Mouse (Mus musculus) C2C12 (cell line): ENCODE results near the gene Foxn3.

Experiments used
- CEBPB ChIP-seq: IDR thresholded peaks from one replicate; pipeline ENCODE4 v1.6.1; 2011; ENCODE audit warnings: low read depth, mild to moderate bottlenecking, control low read depth, moderate library complexity
- CTCF ChIP-seq: IDR thresholded peaks from one replicate; pipeline ENCODE4 v1.5.1; 2011; ENCODE audit not compliant: control insufficient read depth, insufficient read depth, insufficient read length
- MAX ChIP-seq: IDR thresholded peaks from one replicate; pipeline ENCODE4 v1.6.1; 2011; ENCODE audit warnings: mild to moderate bottlenecking, control low read depth
- MYOD1 ChIP-seq: IDR thresholded peaks from one replicate; pipeline ENCODE4 v1.6.1; 2011; ENCODE audit warnings: low read depth; ENCODE audit not compliant: control insufficient read depth, insufficient read length
- MYOG ChIP-seq: IDR thresholded peaks from one replicate; pipeline ENCODE4 v1.6.1; 2011; ENCODE audit not compliant: control insufficient read depth, insufficient read length; ENCODE audit errors: extremely low read depth
- USF1 ChIP-seq: IDR thresholded peaks from one replicate; pipeline ENCODE4 v1.6.1; 2011; ENCODE audit warnings: low read depth, mild to moderate bottlenecking, control low read depth, moderate library complexity

GRCm38 (mm10) chr12:99227313-99227952 is 335.9 kb downstream of the Foxn3 start:
- TF ChIP-seq CTCF (no peak), USF1 (no peak), CEBPB (no peak), MYOD1 (no peak), MAX (no peak), MYOG (no peak)
